ENCODE assay signal across 7 mouse cellular contexts in genomic region chr7:25246759-25247137, GRCm38 (mm10). TPM values are rescaled to one million over a fixed set of nuclear protein-coding genes. Genes with fewer than 3 reads are reported as not detected.
A peak's percentile ranks its signal among the peaks of the same experiment; 100 is the strongest.
DNase-seq lines count a peak whose midpoint lies in the region; ATAC-seq lines count a peak whose summit lies in the region.

No protein-coding gene starts in this region.

- peak overlapping the region; percentile 99 for H3K27ac ChIP-seq in lung, embryonic 15.5 days
- peak overlapping the region; percentile 98 for H3K27ac ChIP-seq in forebrain, embryonic 10.5 days
- H3K27ac ChIP-seq in limb, embryonic 12.5 days, result peak overlapping the region; percentile 99

- no peak for ATAC-seq in lung, embryonic 15.5 days (ENCODE audit: borderline replicate concordance, extremely low read depth, low FRiP score, low TSS enrichment)
- ATAC-seq in limb, embryonic 12.5 days (ENCODE audit: insufficient number of reproducible peaks, insufficient read depth, low FRiP score, low TSS enrichment, low read depth), result no peak

- peak overlapping the region; percentile 99 for H3K4me3 ChIP-seq in lung, embryonic 15.5 days
- H3K4me3 ChIP-seq in forebrain, embryonic 10.5 days, result peak overlapping the region; percentile 98
- H3K4me3 ChIP-seq in limb, embryonic 12.5 days (replicated peaks), result peak overlapping the region; percentile 95

- H3K9me3 ChIP-seq in lung, embryonic 15.5 days, result no peaks in the 10 kb centered on the region
- H3K9me3 ChIP-seq in forebrain, embryonic 10.5 days, result no peaks in the 10 kb centered on the region
- H3K9me3 ChIP-seq in limb, embryonic 12.5 days, result no peaks in the 10 kb centered on the region

- H3K4me1 ChIP-seq in lung, embryonic 15.5 days, result peaks cover 47% of the 10 kb centered on the region
- H3K4me1 ChIP-seq in forebrain, embryonic 10.5 days, result peaks cover 57% of the 10 kb centered on the region
- peaks cover 48% of the 10 kb centered on the region for H3K4me1 ChIP-seq in limb, embryonic 12.5 days (replicated peaks)

- no peak for DNase-seq in lung, adult 18-20 months
- DNase-seq in forebrain, embryonic 10.5 days (ENCODE audit: extremely low spot score, low spot score), result no peak
- DNase-seq in retina, embryonic 14.5 days (ENCODE audit: low spot score), result peak; percentile 15
- no peak for DNase-seq in layer of hippocampus, postnatal 25 days (ENCODE audit: extremely low spot score in 1 of 2, low spot score in 1 of 2)
- DNase-seq in thymus, postnatal 10 days (ENCODE audit: low spot score in 2 of 2), result no peak

- no peaks in the 10 kb centered on the region for H3K27me3 ChIP-seq in lung, embryonic 15.5 days
- no peaks in the 10 kb centered on the region for H3K27me3 ChIP-seq in forebrain, embryonic 10.5 days (ENCODE audit: poor library complexity, severe bottlenecking)
- H3K27me3 ChIP-seq in limb, embryonic 12.5 days, result no peaks in the 10 kb centered on the region

- 17% methylated on average over 4 of the region's 4 CpGs for WGBS in lung, embryonic 15.5 days
- 81% methylated on average over 4 of the region's 4 CpGs for WGBS in forebrain, embryonic 10.5 days
- 56% methylated on average over 4 of the region's 4 CpGs for WGBS in limb, embryonic 12.5 days

- peaks cover 32% of the 10 kb centered on the region for H3K36me3 ChIP-seq in lung, embryonic 15.5 days
- H3K36me3 ChIP-seq in forebrain, embryonic 10.5 days (replicated peaks), result peaks cover 58% of the 10 kb centered on the region
- H3K36me3 ChIP-seq in limb, embryonic 12.5 days, result peaks cover 45% of the 10 kb centered on the region

- H3K4me2 ChIP-seq in lung, embryonic 15.5 days, result peak overlapping the region; percentile 90
- H3K4me2 ChIP-seq in limb, embryonic 12.5 days, result peak overlapping the region; percentile 95

- H3K9ac ChIP-seq in lung, embryonic 15.5 days, result peak overlapping the region; percentile 96
- peak overlapping the region; percentile 97 for H3K9ac ChIP-seq in limb, embryonic 12.5 days (replicated peaks)

RNA-seq across cellular contexts. Expression of gene Erf, which starts 3.8 kb away (rescaled TPM):
- polyA plus RNA-seq in lung, embryonic 15.5 days (2015; fragmentation: Nextera tagmentation; extraction: Ambion mirVana), result 18.8 and 20.3 TPM in 2 replicates
- 8.4 and 10.1 TPM in 2 replicates for polyA plus RNA-seq in forebrain, embryonic 10.5 days (2016; fragmentation: Nextera tagmentation; extraction: Ambion mirVana)
- 22.3 and 24.3 TPM in 2 replicates for polyA plus RNA-seq in limb, embryonic 12.5 days (2016; fragmentation: Nextera tagmentation; extraction: Ambion mirVana)
- total RNA-seq in layer of hippocampus, postnatal 25 days (2021), result 10 to 100 TPM; 44.4 to 51.1 TPM

RNA-seq across cellular contexts. Expression of gene Gsk3a, which starts 9.1 kb away (rescaled TPM):
- 9.8 and 10.7 TPM in 2 replicates for polyA plus RNA-seq in lung, embryonic 15.5 days (2015; fragmentation: Nextera tagmentation; extraction: Ambion mirVana)
- 10.7 and 10.8 TPM in 2 replicates for polyA plus RNA-seq in forebrain, embryonic 10.5 days (2016; fragmentation: Nextera tagmentation; extraction: Ambion mirVana)
- 16.9 and 19.4 TPM in 2 replicates for polyA plus RNA-seq in limb, embryonic 12.5 days (2016; fragmentation: Nextera tagmentation; extraction: Ambion mirVana)
- 100 to 1,000 TPM; 195 to 200 TPM for total RNA-seq in layer of hippocampus, postnatal 25 days (2021)

RNA-seq across cellular contexts. Expression of gene Cic, which starts 20.8 kb away (rescaled TPM):
- polyA plus RNA-seq in lung, embryonic 15.5 days (2015; fragmentation: Nextera tagmentation; extraction: Ambion mirVana), result 29.5 and 30.3 TPM in 2 replicates
- 19.4 and 20.6 TPM in 2 replicates for polyA plus RNA-seq in forebrain, embryonic 10.5 days (2016; fragmentation: Nextera tagmentation; extraction: Ambion mirVana)
- polyA plus RNA-seq in limb, embryonic 12.5 days (2016; fragmentation: Nextera tagmentation; extraction: Ambion mirVana), result 34.9 and 38.7 TPM in 2 replicates
- total RNA-seq in layer of hippocampus, postnatal 25 days (2021), result 100 to 1,000 TPM; 176 to 220 TPM

RNA-seq across cellular contexts. Expression of gene Zfp526, which starts 25.5 kb away (rescaled TPM):
- polyA plus RNA-seq in lung, embryonic 15.5 days (2015; fragmentation: Nextera tagmentation; extraction: Ambion mirVana), result 3.0 and 3.6 TPM in 2 replicates
- polyA plus RNA-seq in forebrain, embryonic 10.5 days (2016; fragmentation: Nextera tagmentation; extraction: Ambion mirVana), result 2.6 and 2.9 TPM in 2 replicates
- 3.1 and 3.4 TPM in 2 replicates for polyA plus RNA-seq in limb, embryonic 12.5 days (2016; fragmentation: Nextera tagmentation; extraction: Ambion mirVana)
- total RNA-seq in layer of hippocampus, postnatal 25 days (2021), result 10 to 100 TPM; 10.5 to 12.4 TPM

RNA-seq across cellular contexts. Expression of gene Dedd2, which starts 26.3 kb away (rescaled TPM):
- 9.6 and 11.2 TPM in 2 replicates for polyA plus RNA-seq in lung, embryonic 15.5 days (2015; fragmentation: Nextera tagmentation; extraction: Ambion mirVana)
- 8.8 and 10.7 TPM in 2 replicates for polyA plus RNA-seq in forebrain, embryonic 10.5 days (2016; fragmentation: Nextera tagmentation; extraction: Ambion mirVana)
- polyA plus RNA-seq in limb, embryonic 12.5 days (2016; fragmentation: Nextera tagmentation; extraction: Ambion mirVana), result 12.2 and 13.6 TPM in 2 replicates
- 10 to 100 TPM; 24.0 to 26.4 TPM for total RNA-seq in layer of hippocampus, postnatal 25 days (2021)
